Mouse (Mus musculus): ENCODE measurements at regions not wholly inside any gene's neighbourhood (a gene's known extent, or its start where the extent isn't known, plus 50 kb on each side); places are given as distances from the start of the nearest gene placed in this dataset.

GRCm38 (mm10) chr10:106417156-106417555 is 53.0 kb upstream of the Ppfia2 start:
- TF ChIP-seq CTCF (conservative IDR thresholded peaks at IDR 0.05; ENCODE audit: low read length) (no peak), POU5F1 (IDR thresholded peaks at IDR 0.05; ENCODE audit: borderline replicate concordance, low read length) (no peak), NANOG (IDR thresholded peaks at IDR 0.05; ENCODE audit: borderline replicate concordance, low read length) (no peak)
